Mouse (Mus musculus): ENCODE results near the gene Nup160. TPM values are rescaled to one million over a fixed set of nuclear protein-coding genes. Genes with fewer than 3 reads are reported as not detected.

Gene Nup160
- total RNA-seq, 1 experiment from 2014 or later = 49.2 TPM

GRCm38 (mm10) chr2:90735326-90735725 lies 58.3 kb downstream of the Nup160 start:
- no peak for ATAC-seq (ENCODE audit: extremely low read depth, insufficient number of reproducible peaks, low FRiP score, poor library complexity, severe bottlenecking)

GRCm38 (mm10) chr2:90738801-90739200 lies 61.8 kb downstream of the Nup160 start:
- no peak for ATAC-seq (ENCODE audit: extremely low read depth, insufficient number of reproducible peaks, low FRiP score, poor library complexity, severe bottlenecking)

- no peak for ATAC-seq (ENCODE audit: extremely low read depth, insufficient number of reproducible peaks, low FRiP score, poor library complexity, severe bottlenecking)
Measured at GRCm38 (mm10) chr2:90739327-90739726, 62.3 kb downstream of the Nup160 start.

GRCm38 (mm10) chr2:90739921-90740320 lies 62.9 kb downstream of the Nup160 start:
- ATAC-seq (ENCODE audit: extremely low read depth, insufficient number of reproducible peaks, low FRiP score, poor library complexity, severe bottlenecking) = no peak

DNA sequence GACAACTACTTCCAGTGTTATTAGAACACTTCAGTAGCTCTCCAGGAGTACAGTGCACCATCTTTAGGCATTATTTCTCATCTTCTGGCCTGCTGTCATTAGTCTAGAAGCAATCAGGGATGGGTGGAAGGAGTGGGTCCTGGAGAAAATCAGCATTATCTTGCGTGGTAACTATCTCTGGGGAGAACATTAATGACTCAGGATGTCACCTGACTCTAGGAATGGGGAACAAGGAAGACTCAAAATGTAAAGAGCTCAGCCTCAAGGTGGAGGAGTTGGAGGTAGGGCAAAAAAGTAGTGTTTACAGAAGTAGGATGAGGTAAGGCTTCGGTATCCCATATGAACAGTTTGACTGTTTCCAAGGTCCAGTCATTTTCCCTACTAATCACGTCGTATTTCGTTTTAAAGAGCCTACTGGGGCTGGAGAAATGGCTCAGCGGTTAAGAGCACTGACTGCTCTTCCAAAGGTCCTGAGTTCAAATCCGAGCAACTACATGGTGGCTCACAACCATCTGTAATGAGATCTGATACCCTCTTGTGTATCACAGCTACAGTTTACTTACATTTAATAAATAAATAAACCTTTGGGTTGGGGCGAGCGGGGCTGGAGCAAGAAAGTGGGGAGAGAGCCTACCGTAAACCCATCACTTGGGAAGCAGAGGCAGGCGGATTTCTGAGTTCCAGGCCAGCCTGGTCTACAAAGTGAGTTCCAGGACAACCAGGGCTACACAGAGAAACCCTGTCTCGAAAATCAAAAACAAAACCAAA lies 67.5 kb downstream of the Nup160 start:
- no peak for ATAC-seq (ENCODE audit: extremely low read depth, insufficient number of reproducible peaks, low FRiP score, poor library complexity, severe bottlenecking)

- ATAC-seq (ENCODE audit: extremely low read depth, insufficient number of reproducible peaks, low FRiP score, poor library complexity, severe bottlenecking) = peak; percentile 98
Measured at GRCm38 (mm10) chr2:90745053-90745678, 68.2 kb downstream of the Nup160 start, which contains the start of gene Fnbp4. TSS of gene Fnbp4 (plus strand) at chr2:90745370.

DNA sequence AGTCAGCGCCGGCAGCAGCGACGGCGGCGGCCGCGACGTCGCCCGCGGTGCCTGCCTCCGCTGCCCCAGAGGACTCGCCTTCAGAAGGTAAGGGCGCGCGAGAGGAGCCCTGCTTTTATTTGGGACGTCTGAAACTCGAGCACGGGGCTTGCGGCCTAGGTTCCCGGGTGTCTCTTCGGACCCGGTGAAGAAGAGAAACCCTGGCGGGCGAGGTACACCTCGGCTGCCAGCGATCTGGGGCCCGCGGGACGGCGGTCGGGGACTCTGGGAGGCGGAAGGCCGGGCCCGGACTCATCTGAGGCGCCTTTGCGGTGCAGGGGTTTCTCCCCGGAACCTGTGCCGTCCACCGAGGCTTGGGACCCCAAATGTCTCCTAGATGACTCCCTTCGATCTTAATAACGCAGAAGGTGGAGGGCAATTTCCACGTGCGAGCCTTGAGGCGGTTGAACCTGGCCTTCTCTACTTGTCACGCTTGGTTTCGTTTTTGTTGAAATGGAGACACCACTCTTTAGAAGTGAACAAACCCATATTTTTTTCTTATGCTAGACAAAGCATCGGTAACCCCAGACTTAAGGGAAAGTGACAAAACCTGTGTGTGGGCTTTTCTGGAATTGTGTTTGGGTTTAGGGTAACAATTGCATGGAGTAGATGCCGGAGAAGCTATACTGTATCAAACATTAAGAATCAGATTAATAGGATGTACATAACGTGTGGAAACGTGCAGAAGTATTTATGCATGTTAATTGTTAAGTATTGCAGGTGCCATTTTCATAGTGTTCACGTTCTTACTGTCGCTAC lies 68.9 kb downstream of the Nup160 start:
- ATAC-seq (ENCODE audit: extremely low read depth, insufficient number of reproducible peaks, low FRiP score, poor library complexity, severe bottlenecking) = no peak

DNA sequence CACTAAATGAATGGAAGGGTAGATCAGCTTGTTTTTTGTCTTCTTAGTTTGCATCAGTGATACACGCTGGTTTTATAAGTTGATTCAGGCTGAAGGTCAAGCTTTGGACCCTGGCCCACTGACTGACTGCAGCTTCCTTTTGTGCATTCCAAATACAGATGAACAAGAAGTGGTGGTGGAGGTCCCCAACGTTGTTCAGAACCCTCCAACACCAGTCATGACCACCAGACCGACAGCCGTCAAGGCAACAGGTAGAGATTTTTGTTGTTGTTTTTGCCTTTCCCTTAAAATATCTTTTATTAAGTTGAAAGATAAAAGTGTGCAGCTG lies 69.5 kb downstream of the Nup160 start:
- no peak for ATAC-seq (ENCODE audit: extremely low read depth, insufficient number of reproducible peaks, low FRiP score, poor library complexity, severe bottlenecking)

DNA sequence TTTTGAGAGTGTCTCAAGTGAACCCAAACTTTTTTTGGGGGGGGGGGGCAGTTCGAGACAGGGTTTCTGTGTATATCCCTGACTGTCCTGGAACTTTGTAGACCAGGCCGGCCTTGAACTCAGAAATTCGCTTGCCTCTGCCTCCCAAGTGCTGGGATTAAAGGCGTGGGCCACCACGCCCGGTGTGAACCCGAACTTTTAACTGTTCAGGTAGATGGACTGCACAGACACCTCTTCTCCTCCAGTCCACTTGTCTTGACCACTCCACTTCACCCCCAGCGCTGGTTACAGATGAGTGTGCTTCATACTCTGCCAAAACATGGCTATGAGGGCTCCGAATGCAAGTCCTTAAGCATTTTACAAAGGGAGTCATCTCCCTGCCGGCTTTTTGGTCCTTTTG lies 70.1 kb downstream of the Nup160 start:
- no peak for ATAC-seq (ENCODE audit: extremely low read depth, insufficient number of reproducible peaks, low FRiP score, poor library complexity, severe bottlenecking)

DNA sequence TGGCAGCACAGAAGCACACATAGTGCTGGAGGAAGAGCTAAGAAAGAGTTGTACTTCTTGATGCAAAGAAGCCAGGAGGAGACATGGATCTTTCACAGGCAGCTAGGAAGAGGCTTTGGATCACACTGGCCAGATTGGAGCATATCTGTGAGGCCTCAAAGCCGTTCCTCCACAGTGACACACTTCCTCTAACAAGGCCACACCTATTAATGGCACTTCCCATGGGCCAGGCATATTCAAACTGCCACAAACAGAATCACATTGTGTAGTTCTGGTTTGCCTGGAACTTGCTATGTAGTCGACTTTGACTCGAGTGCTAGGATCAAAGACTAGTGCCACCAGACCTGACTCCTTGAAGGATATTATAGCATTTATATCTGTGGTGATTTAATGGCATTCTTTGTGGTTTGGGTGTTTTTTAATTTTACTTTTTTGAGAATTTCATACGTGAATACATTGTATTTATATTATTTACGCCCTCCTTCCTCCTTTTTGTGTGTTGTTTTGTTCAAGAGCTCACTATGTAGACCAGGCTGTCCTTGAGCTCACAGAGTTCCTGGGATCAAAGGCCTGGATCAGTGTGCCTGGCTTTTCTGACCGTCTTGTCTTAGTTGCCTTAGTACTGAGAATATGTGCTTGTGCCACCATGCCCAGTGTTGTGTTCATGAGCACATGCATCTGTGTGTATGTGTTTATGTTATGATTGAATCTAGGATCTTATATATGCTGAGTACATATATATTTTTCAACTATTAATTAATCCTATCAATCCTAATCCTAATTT lies 72.9 kb downstream of the Nup160 start:
- ATAC-seq (ENCODE audit: extremely low read depth, insufficient number of reproducible peaks, low FRiP score, poor library complexity, severe bottlenecking) = no peak

GRCm38 (mm10) chr2:90753565-90753964 lies 76.5 kb downstream of the Nup160 start:
- ATAC-seq (ENCODE audit: extremely low read depth, insufficient number of reproducible peaks, low FRiP score, poor library complexity, severe bottlenecking) = no peak

DNA sequence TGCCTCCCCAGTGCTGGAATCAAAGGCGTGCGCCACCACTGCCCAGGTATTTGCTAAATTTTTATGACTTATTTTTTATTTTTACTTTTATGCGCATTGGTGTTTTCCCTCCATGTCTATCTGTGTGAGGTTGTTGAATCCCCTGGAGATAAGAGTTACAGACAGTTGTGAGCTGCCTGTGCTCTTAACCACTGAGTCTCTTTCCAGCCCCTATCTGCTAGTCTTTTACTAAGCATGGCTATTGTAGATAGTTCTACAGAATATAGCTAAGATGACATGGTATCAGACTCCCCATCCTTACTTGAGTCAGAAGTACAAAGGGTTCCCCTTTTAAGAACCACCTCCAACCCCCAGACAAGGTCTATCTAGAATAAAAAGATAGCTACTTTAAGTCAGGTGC lies 77.2 kb downstream of the Nup160 start:
- ATAC-seq (ENCODE audit: extremely low read depth, insufficient number of reproducible peaks, low FRiP score, poor library complexity, severe bottlenecking) = no peak

GRCm38 (mm10) chr2:90765123-90765522 lies 88.1 kb downstream of the Nup160 start:
- no peak for ATAC-seq (ENCODE audit: extremely low read depth, insufficient number of reproducible peaks, low FRiP score, poor library complexity, severe bottlenecking)

DNA sequence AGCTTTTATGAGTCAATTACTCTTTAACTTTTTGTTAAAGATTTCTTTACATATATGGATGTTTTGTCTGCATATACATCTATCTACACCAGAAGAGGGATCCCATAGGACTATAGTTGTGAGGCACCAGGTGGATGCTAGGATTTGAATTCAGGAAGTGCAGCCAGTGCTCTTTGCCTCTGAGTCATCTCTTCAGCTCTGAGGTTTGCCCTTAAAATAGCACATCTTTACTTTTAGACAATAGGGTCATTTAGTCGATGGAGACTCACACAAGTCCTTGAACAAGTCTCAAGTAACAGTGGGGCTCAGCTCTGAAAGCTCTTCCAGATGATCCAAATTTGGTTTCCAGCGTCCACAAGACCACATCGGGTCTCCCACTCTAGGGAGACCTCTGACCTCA lies 104.3 kb downstream of the Nup160 start:
- ATAC-seq (ENCODE audit: extremely low read depth, insufficient number of reproducible peaks, low FRiP score, poor library complexity, severe bottlenecking) = no peak

GRCm38 (mm10) chr2:90781938-90782337 lies 104.9 kb downstream of the Nup160 start:
- ATAC-seq (ENCODE audit: extremely low read depth, insufficient number of reproducible peaks, low FRiP score, poor library complexity, severe bottlenecking) = no peak

GRCm38 (mm10) chr2:90782458-90782857 lies 105.4 kb downstream of the Nup160 start, which contains the start of gene Agbl2:
TSS of gene Agbl2 (plus strand) at chr2:90782727.
- no peak for ATAC-seq (ENCODE audit: extremely low read depth, insufficient number of reproducible peaks, low FRiP score, poor library complexity, severe bottlenecking)

DNA sequence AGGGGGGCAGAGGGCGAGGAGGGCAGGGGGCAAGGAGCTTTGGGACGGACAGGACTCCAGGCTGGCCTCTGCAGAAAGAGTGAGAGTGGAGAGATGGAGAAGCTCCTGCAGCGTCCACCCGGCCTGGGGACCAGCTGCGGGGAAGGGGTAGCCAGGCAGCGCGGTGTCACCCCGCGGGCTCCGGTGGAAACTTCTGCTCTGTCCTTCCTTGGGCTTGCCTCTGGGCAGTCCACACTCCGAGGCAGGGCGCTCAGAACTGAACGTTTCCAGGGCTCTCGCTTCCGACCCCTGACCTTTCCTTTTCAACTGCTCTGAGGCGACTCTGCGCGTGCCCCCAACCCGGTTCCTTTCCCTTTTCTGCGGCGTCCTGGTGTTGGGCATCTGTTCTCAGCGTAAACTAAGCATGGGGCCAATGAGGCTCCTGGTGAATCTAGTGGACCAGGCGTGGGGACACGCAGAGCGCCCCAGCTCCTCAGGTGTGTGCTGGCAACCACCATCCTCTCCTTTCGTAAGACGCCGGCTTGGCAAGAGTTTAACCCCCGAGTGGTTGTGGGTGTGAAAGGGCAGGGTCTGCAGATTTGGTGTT lies 106.0 kb downstream of the Nup160 start:
- ATAC-seq (ENCODE audit: extremely low read depth, insufficient number of reproducible peaks, low FRiP score, poor library complexity, severe bottlenecking) = no peak

Data from neutrophil, adult 5-6 weeks (primary cell).